8 mouse cellular contexts compared by ENCODE assay signal in the genomic region with DNA sequence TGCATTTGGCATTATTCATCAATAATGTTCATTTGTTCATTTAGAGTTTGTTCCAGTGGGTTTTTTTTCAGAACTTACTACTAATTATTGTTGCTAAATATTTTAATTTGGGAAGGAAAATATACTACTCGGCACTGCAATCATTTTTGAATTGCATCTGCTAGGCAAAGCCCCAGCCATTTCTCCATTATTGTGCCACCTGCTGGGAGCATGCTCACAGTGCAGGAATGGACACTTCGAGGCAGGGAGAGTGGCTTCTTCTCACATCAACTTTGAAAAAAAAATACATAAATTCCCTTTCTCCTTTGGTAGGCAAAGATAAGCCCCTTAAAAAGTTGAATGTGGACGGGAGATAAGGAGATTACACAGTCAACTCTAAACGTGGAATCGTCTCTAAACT.
A peak's percentile ranks its signal among the peaks of the same experiment; 100 is the strongest.
DNase-seq lines count a peak whose midpoint lies in the region; ATAC-seq lines count a peak whose summit lies in the region.

No protein-coding gene starts in this region.

- no peak overlapping the region for H3K4me3 ChIP-seq in heart, embryonic 10.5 days

- WGBS in heart, embryonic 10.5 days = 70% methylated on average over 5 of the region's 5 CpGs

- H3K4me1 ChIP-seq in heart, embryonic 10.5 days = no peaks in the 10 kb centered on the region

- peak; percentile 89 for ATAC-seq in frontal cortex, adult (ENCODE audit: low TSS enrichment)
- no peak for ATAC-seq in megakaryocyte progenitor cell, adult 5-6 weeks (replicated peaks; ENCODE audit: poor library complexity)

- H3K9me3 ChIP-seq in heart, embryonic 10.5 days = no peaks in the 10 kb centered on the region

- no peak overlapping the region for H3K27ac ChIP-seq in heart, embryonic 10.5 days

- intact Hi-C loops in heart, postnatal 14 days (cut with DNase I) = no loop called here

- H3K36me3 ChIP-seq in heart, embryonic 10.5 days = no peaks in the 10 kb centered on the region

- no peaks in the 10 kb centered on the region for H3K27me3 ChIP-seq in heart, embryonic 10.5 days (ENCODE audit: insufficient read depth, poor library complexity, severe bottlenecking)

- peak; percentile 9 to 41 for DNase-seq in heart, postnatal 14 days
- no peak for DNase-seq in heart, embryonic 10.5 days (ENCODE audit: low spot score)
- DNase-seq in urinary bladder, postnatal 14 days (ENCODE audit: low spot score) = peak; percentile 12
- no peak for DNase-seq in urinary bladder, adult 18-20 months (ENCODE audit: low spot score in 2 of 2)
- peak; percentile 44 for DNase-seq in retina, embryonic 14.5 days (ENCODE audit: low spot score)
- no peak for DNase-seq in thymus, postnatal 25 days

Comparison
In these comparisons a context has a peak if more than half of its experiments do, and no peak if none do; other contexts are left out.
1. DNase-seq: peak in heart, postnatal 14 days (2 of 2), urinary bladder, postnatal 14 days (single experiment) and retina, embryonic 14.5 days (single experiment); none in heart, embryonic 10.5 days (single experiment), urinary bladder, adult 18-20 months (0 of 2) and thymus, postnatal 25 days (single experiment).